ENCODE assay signal across 13 mouse cellular contexts in the genomic region with DNA sequence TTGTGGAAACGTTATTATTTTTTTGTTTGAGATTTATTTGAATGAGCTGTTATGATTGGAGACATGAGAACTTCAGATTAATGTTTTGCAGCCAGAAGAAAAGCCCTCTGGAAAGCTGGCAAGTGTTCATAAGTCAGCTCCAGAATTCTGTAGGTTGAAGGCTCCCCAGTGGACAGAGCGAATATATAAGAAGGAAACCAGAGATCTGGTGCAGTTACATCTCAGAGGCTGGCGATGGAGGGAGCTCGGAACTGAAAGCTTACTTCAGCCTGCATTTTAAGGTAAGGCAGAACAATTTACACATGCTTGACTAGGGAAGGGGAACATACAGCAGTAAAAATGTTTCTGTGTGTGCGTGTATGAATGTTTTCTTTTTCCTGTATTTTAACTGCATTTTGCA. TPM values are rescaled to one million over a fixed set of nuclear protein-coding genes. Genes with fewer than 3 reads are reported as not detected.
A peak's percentile ranks its signal among the peaks of the same experiment; 100 is the strongest.
DNase-seq lines count a peak whose midpoint lies in the region; ATAC-seq and TF ChIP-seq lines count a peak whose summit lies in the region.
"Had no signal": no experiment of that assay in that cellular context is flagged by ENCODE, and none has a peak within 500 bp of the region (broad histone marks: within the 10 kb centered on the region; RNA-seq: fewer than 3 reads in every experiment).

A gene (plus strand): TSS at position 131 of the 400 bp plus-strand sequence.

- DNase-seq in gastrocnemius, postnatal 4 days (ENCODE audit: low spot score in 2 of 2): peak in 1 of 2 experiments; percentile 14
- no peak for DNase-seq in gastrocnemius, postnatal 14 days
- no peak for DNase-seq in lung, postnatal 10 days
- DNase-seq in embryonic facial prominence, embryonic 14.5 days (ENCODE audit: low spot score): peak; percentile 71
- no peak for DNase-seq in stomach, postnatal 0 days (ENCODE audit: low spot score)
- DNase-seq in cerebellum, postnatal 14 days: no peak
- DNase-seq: cerebellum, adult 9-10 months; heart, postnatal 10 days; kidney, adult 2 months; lung, adult 2 months had no signal

- no peak for TF ChIP-seq CTCF in stomach, postnatal 0 days (IDR thresholded peaks at IDR 0.05; ENCODE audit: low read depth)

- H3K4me1 ChIP-seq in lung, embryonic 16.5 days (replicated peaks; ENCODE audit: control insufficient read depth, insufficient read depth, low read length): no peaks in the 10 kb centered on the region
- no peaks in the 10 kb centered on the region for H3K4me1 ChIP-seq in embryonic facial prominence, embryonic 14.5 days (ENCODE audit: control insufficient read depth, insufficient read depth, low read length)
- no peaks in the 10 kb centered on the region for H3K4me1 ChIP-seq in stomach, postnatal 0 days (replicated peaks; ENCODE audit: control insufficient read depth, insufficient read depth)
- no peaks in the 10 kb centered on the region for H3K4me1 ChIP-seq in forebrain, embryonic 15.5 days
- H3K4me1 ChIP-seq: midbrain, embryonic 13.5 days had no signal

- H3K4me3 ChIP-seq in lung, embryonic 16.5 days (ENCODE audit: low read length): no peak within 1 kb of the TSS
- H3K4me3 ChIP-seq in embryonic facial prominence, embryonic 14.5 days (ENCODE audit: low read depth, low read length): peak within 1 kb of the TSS; percentile 31
- H3K4me3 ChIP-seq in stomach, postnatal 0 days (ENCODE audit: low read depth, low read length): peak within 1 kb of the TSS; percentile 12
- H3K4me3 ChIP-seq in forebrain, embryonic 15.5 days: no peak within 1 kb of the TSS
- H3K4me3 ChIP-seq: midbrain, embryonic 13.5 days had no signal

- no peak for TF ChIP-seq EP300 in stomach, postnatal 0 days (optimal IDR thresholded peaks at IDR 0.05)

- H3K4me2 ChIP-seq in lung, embryonic 16.5 days (ENCODE audit: low read depth, low read length): no peak within 1 kb of the TSS
- H3K4me2 ChIP-seq in embryonic facial prominence, embryonic 14.5 days (ENCODE audit: low read depth, low read length): peak within 1 kb of the TSS; percentile 24
- H3K4me2 ChIP-seq in stomach, postnatal 0 days (replicated peaks; ENCODE audit: low read depth): no peak within 1 kb of the TSS
- no peak within 1 kb of the TSS for H3K4me2 ChIP-seq in forebrain, embryonic 15.5 days (replicated peaks)
- H3K4me2 ChIP-seq: midbrain, embryonic 13.5 days had no signal

- intact Hi-C loops in gastrocnemius, postnatal 14 days (cut with DNase I; ENCODE audit: low total_unique reads): no loop called here

- H3K9me3 ChIP-seq in lung, embryonic 16.5 days (ENCODE audit: control insufficient read depth, low read length): no peaks in the 10 kb centered on the region
- H3K9me3 ChIP-seq in embryonic facial prominence, embryonic 14.5 days (ENCODE audit: control insufficient read depth, low read length): no peaks in the 10 kb centered on the region
- no peaks in the 10 kb centered on the region for H3K9me3 ChIP-seq in stomach, postnatal 0 days (ENCODE audit: control insufficient read depth, low read length)
- no peaks in the 10 kb centered on the region for H3K9me3 ChIP-seq in forebrain, embryonic 15.5 days
- H3K9me3 ChIP-seq: midbrain, embryonic 13.5 days had no signal

- WGBS in lung, embryonic 16.5 days: 50% methylated on average over 5 of the region's 5 CpGs
- 44% methylated on average over 5 of the region's 5 CpGs for WGBS in embryonic facial prominence, embryonic 14.5 days
- 52% methylated on average over 5 of the region's 5 CpGs for WGBS in stomach, postnatal 0 days
- 77% methylated on average over 5 of the region's 5 CpGs for WGBS in forebrain, embryonic 15.5 days

- no peak within 1 kb of the TSS for H3K9ac ChIP-seq in lung, embryonic 16.5 days (ENCODE audit: low read length)
- H3K9ac ChIP-seq in embryonic facial prominence, embryonic 14.5 days (ENCODE audit: low read depth, low read length): peak within 1 kb of the TSS; percentile 34; the same call in 1 of the 2 replicates
- H3K9ac ChIP-seq in stomach, postnatal 0 days (ENCODE audit: low read length): no peak within 1 kb of the TSS
- no peak within 1 kb of the TSS for H3K9ac ChIP-seq in forebrain, embryonic 15.5 days (replicated peaks)
- H3K9ac ChIP-seq: midbrain, embryonic 13.5 days had no signal

- no peaks in the 10 kb centered on the region for H3K27me3 ChIP-seq in lung, embryonic 16.5 days (ENCODE audit: control insufficient read depth, insufficient read depth, low read depth, low read length)
- no peaks in the 10 kb centered on the region for H3K27me3 ChIP-seq in embryonic facial prominence, embryonic 14.5 days (replicated peaks; ENCODE audit: control insufficient read depth, insufficient read depth, low read length)
- H3K27me3 ChIP-seq in stomach, postnatal 0 days (ENCODE audit: control insufficient read depth, insufficient read depth, low read length): no peaks in the 10 kb centered on the region
- H3K27me3 ChIP-seq in forebrain, embryonic 15.5 days: no peaks in the 10 kb centered on the region
- H3K27me3 ChIP-seq: midbrain, embryonic 13.5 days had no signal

- H3K27ac ChIP-seq in lung, embryonic 16.5 days (ENCODE audit: low read length): no peak within 1 kb of the TSS
- peak within 1 kb of the TSS; percentile 65 for H3K27ac ChIP-seq in embryonic facial prominence, embryonic 14.5 days (replicated peaks; ENCODE audit: low read depth, low read length)
- H3K27ac ChIP-seq in stomach, postnatal 0 days (replicated peaks): no peak within 1 kb of the TSS
- no peak within 1 kb of the TSS for H3K27ac ChIP-seq in forebrain, embryonic 15.5 days (replicated peaks)
- H3K27ac ChIP-seq: midbrain, embryonic 13.5 days had no signal

- no peaks in the 10 kb centered on the region for H3K36me3 ChIP-seq in lung, embryonic 16.5 days (ENCODE audit: control insufficient read depth, insufficient read depth, low read length)
- H3K36me3 ChIP-seq in embryonic facial prominence, embryonic 14.5 days (ENCODE audit: control insufficient read depth, insufficient read depth, low read length): no peaks in the 10 kb centered on the region
- H3K36me3 ChIP-seq in stomach, postnatal 0 days (ENCODE audit: control insufficient read depth, insufficient read depth, low read length): no peaks in the 10 kb centered on the region
- no peaks in the 10 kb centered on the region for H3K36me3 ChIP-seq in forebrain, embryonic 15.5 days
- H3K36me3 ChIP-seq: midbrain, embryonic 13.5 days had no signal

- ATAC-seq in lung, embryonic 16.5 days (ENCODE audit: low read depth): no peak
- ATAC-seq in embryonic facial prominence, embryonic 14.5 days (ENCODE audit: low read depth): peak; percentile 50; the same call in 1 of the 2 replicates
- no peak for ATAC-seq in stomach, postnatal 0 days (ENCODE audit: low FRiP score, low TSS enrichment)
- ATAC-seq in forebrain, embryonic 15.5 days (replicated peaks): no peak
- ATAC-seq: midbrain, embryonic 13.5 days had no signal

RNA-seq across cellular contexts. Expression of the gene that starts here (rescaled TPM):
- total RNA-seq in gastrocnemius, postnatal 4 days (2021): 100 to 1,000 TPM; 212 to 217 TPM
- total RNA-seq in gastrocnemius, postnatal 14 days (2021): 10 to 100 TPM in 1 of 2 experiments, 1 to 10 TPM in 1; 9.9 to 11.3 TPM
- polyA plus RNA-seq in lung, embryonic 16.5 days (2015; fragmentation: Nextera tagmentation; extraction: Ambion mirVana): 32.5 and 36.7 TPM in 2 replicates
- polyA plus RNA-seq in embryonic facial prominence, embryonic 14.5 days (2014; fragmentation: Nextera tagmentation; extraction: Ambion mirVana): 287 and 288 TPM in 2 replicates
- 30.1 and 30.9 TPM in 2 replicates for polyA plus RNA-seq in stomach, postnatal 0 days (2015; fragmentation: Nextera tagmentation; extraction: Ambion mirVana)
- 0.97 and 1.1 TPM in 2 replicates for polyA plus RNA-seq in forebrain, embryonic 15.5 days (2015; fragmentation: Nextera tagmentation; extraction: Ambion mirVana)

Comparison
In these comparisons a context has a peak if more than half of its experiments do, and no peak if none do; other contexts are left out.
1. RNA of the gene that starts here (total RNA-seq): 212 to 217 TPM in gastrocnemius, postnatal 4 days; 9.9 to 11.3 TPM in gastrocnemius, postnatal 14 days; every median in the first group is over 10 times any median in the second.
2. RNA of the gene that starts here (polyA plus RNA-seq): 287 to 288 TPM in embryonic facial prominence, embryonic 14.5 days, 32.5 to 36.7 TPM in lung, embryonic 16.5 days and 30.1 to 30.9 TPM in stomach, postnatal 0 days; 0.97 to 1.1 TPM in forebrain, embryonic 15.5 days; every median in the first group is over 10 times any median in the second.
3. H3K4me3 ChIP-seq: peak in embryonic facial prominence, embryonic 14.5 days (single experiment) and stomach, postnatal 0 days (single experiment); none in lung, embryonic 16.5 days (single experiment) and forebrain, embryonic 15.5 days (single experiment).